Mouse (Mus musculus) yolk sac, embryonic 10.5 days (tissue): ENCODE data around the gene Nr1i3.
"Not testable (repeated sequence)": the region's sequence is repeated elsewhere in the genome, so short reads cannot be mapped to it uniquely, and the experiment has no call there.

Experiments
- DNase-seq: peaks from one replicate; pipeline ENCODE4 v3.0.0-alpha.2; 2017; ENCODE audit warnings: low spot score

Nr1i3 gene

GRCm38 (mm10) chr1:171230215-171230614, 16.4 kb downstream of the Nr1i3 start:
- no peak for DNase-seq

DNA sequence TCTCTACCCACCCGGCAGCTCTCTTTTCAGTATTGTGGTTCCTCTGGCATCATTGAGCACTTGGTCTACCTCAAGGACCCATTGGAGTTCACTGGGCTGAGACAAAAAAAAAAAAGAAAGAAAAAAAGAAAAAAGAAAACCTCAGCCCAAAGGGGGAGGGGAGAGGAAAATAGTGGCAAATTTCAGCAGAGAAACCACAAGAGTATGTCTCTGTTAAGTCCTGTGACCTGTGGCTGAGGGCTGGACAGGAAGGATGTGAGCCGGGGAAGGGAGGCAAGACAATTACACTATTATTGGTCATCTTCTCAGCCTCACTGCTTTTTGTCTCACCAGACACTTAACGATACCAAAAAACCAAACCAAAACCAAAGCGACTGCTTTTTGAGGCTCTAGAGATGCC, 18.1 kb downstream of the Nr1i3 start:
- no peak for DNase-seq

DNA sequence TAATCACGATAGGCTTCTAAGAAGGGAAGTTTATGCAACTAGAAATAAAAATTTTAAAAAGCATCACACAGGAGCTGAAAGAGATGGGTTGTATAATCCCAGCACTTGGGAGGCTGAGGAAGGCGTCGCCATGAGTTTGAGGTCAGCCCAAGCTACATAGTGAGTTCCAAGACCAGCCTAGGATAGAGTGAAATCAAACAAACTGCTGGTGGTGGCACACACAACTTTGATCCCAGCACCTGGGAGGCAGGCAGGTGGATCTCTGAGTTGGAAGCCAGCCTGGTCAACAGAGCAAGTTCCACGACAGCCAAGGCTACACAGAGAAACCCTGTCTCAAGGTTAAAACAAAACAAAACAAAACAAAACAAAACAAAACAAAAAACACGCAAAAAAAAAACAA, 18.6 kb downstream of the Nr1i3 start:
- no peak for DNase-seq

- no peak for DNase-seq
Measured at GRCm38 (mm10) chr1:171232800-171233730, 19.3 kb downstream of the Nr1i3 start.

GRCm38 (mm10) chr1:171234126-171234525, 20.4 kb downstream of the Nr1i3 start, which contains the start of gene Fcer1g:
Gene Fcer1g (minus strand): TSS chr1:171234365.
- DNase-seq = no peak

GRCm38 (mm10) chr1:171234538-171234937, 20.8 kb downstream of the Nr1i3 start:
- no peak for DNase-seq

DNA sequence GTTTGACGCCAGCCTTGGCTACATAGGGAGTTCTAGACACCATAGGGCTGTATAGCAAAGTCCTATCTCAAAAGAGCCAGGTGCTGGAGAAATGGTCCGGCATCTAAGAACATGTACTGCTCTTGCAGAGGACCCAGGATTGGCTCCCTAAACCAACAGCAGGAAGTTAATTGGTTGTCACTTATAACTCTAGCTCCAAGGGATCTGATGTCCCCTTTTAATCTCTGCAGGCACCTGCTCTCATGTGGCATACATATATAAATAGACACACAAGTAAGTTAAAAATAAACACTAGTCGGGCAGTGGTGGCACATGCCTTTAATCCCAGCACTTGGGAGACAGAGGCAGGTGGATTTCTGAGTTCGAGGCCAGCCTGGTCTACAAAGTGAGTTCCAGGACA, 22.0 kb downstream of the Nr1i3 start:
- DNase-seq = no peak

DNA sequence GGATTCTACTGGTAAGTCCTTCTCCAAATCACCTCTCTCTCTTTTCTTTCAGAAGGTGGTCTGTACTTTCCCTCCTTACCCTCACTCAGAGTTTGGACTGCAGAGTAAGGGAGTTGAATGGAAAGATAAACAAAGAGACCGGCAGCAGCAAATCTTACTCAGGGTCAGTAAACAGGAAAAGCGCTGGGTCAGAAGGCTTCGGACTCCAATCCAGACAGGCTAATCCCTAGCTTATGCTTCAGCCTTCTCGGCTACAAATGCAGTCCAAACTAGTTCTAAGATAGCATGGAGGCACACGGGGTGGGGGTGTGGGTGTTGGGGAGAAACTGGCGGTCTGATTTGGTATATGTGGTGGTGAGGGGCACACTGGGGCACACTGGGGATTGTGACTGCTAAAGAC, 23.7 kb downstream of the Nr1i3 start:
- DNase-seq = peak; percentile 85

GRCm38 (mm10) chr1:171238463-171238862, 24.7 kb downstream of the Nr1i3 start:
- peak; percentile 77 for DNase-seq

DNA sequence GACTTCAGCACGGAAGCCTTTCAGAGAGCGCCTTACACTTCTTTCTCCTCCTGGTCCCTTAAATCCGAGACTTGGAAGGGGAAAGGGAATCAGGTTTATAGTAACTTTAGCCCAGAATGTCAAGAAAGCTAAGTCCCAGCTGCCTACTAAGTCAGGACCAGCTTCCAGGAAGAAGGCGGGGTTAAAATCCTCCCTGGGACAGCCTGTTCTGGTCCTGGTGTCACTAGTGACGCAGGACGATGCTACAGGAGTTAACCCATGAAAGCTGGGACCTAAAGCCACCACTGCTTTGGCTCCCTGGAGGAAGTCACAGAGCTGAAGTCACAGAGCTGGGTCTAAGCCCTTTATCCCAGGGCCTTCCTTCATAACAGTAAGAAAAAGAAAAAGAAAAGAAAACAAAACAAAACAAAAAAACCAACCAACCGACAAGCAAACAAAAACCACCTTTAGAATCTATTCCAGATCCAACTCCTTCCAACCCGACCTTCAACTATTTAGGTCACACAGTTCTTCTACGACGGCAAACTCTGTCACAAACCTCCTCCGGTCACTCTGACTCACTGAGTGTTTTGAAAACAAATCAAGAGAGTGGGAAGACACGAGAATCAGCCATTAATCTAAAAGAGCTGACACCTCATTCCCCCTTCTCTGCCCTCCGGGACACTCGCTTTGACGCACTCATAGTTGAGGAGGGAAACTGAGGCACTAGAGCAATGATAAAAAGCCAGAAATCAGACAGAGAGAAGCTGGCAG, 26.4 kb downstream of the Nr1i3 start:
- no peak for DNase-seq

- no peak for DNase-seq
Measured at GRCm38 (mm10) chr1:171240911-171241310, 27.1 kb downstream of the Nr1i3 start.

GRCm38 (mm10) chr1:171241952-171242351, 28.2 kb downstream of the Nr1i3 start:
- not testable (repeated sequence) for DNase-seq

GRCm38 (mm10) chr1:171245353-171245752, 31.6 kb downstream of the Nr1i3 start:
- no peak for DNase-seq

GRCm38 (mm10) chr1:171246709-171247452, 33.1 kb downstream of the Nr1i3 start:
- DNase-seq = peak; percentile 97

DNA sequence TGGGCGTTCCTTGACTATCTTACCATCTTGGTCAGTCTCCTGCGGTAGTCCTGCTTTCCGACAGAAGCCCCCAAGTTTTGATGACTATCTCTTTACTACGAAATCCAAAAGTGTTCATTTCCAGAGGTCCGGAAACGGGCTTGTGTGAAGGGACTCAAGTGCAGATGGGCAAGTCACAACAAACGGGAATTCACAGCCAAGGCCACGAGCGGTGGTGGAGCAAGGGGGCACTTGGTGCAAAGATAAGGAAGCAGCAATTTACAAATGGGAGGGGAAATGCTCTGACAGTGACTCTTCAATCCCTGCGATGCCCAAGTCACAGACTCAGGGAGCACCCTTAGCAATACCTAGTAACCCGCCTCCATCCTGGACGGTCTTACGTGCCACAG, 33.7 kb downstream of the Nr1i3 start:
- DNase-seq = no peak

GRCm38 (mm10) chr1:171247916-171248315, 34.1 kb downstream of the Nr1i3 start:
- DNase-seq = no peak

DNA sequence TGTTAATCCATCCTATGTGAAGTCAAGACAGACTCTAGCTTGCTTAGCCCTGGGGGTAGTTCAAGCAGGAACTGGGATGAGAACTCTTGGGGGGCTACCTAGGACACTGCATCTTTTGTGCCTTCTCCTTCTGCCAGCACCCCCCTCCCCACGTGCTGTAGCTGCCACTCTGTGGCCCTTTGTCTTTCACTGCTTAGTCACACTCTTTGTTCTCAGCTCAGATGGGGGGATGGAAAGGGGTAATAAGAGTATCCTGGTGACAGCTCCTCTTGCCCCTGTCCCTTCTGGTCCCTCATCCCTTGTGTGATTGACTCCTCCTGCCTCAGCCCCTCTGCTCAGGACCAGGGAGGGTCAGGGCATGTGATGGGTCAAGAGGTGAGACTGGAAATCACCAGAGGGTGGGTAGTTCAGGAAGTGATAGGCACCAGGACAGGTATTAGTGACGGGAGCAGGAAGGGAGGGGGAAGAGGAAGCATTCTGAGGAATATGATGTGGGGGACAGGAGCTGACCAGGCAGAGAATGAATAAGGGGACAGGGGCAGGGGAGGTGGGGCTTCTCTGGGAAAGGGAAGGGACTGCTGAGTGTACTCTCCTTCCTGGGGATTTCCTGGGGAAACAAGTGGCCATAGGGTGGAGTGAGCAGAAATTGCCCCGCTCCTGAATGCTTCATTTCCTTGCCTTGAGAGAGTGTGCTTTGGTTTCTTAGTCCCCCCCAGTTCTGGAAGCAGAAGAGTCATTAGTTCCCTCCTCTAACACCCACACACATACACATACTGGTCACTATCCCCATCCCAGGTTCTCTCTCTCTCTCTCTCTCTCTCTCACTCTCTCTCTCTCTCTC, 34.8 kb downstream of the Nr1i3 start:
- DNase-seq = no peak

DNA sequence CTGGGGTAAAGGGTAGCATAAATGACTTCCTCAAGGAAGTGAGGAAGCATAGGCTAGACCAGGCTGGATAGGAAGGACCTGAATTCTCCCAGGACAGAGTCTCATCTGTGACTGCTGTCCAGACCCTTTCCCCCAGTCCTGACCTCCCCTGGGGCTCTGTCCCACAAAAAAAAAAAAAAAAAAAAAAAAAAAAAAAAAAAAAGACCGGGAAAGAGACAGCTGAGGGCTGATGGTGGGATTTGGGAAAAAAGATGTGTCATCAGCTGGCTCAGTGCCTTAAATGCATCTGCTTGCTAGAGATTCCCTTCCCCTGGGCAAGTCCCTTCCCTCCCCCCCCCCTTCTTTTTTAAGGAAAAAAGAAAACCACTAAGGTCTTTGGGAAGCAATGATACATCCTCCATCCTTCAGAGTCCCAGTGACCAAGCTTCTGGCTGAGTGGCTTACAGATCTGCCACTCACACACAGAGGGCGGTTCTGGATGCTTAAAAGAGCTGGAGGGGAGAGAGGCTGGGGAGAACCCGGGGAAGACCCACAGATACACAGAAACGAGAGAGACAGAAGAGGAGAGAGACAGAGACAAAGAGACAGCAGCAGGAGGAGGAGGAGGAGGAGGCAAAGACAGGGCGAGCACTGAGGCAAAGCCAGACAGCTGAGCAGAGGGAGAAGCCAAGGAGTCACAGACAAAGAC, 36.3 kb downstream of the Nr1i3 start, which contains the start of gene Adamts4:
Gene Adamts4 (plus strand): TSS at position 509 of the 688 bp plus-strand sequence.
- DNase-seq = no peak

DNA sequence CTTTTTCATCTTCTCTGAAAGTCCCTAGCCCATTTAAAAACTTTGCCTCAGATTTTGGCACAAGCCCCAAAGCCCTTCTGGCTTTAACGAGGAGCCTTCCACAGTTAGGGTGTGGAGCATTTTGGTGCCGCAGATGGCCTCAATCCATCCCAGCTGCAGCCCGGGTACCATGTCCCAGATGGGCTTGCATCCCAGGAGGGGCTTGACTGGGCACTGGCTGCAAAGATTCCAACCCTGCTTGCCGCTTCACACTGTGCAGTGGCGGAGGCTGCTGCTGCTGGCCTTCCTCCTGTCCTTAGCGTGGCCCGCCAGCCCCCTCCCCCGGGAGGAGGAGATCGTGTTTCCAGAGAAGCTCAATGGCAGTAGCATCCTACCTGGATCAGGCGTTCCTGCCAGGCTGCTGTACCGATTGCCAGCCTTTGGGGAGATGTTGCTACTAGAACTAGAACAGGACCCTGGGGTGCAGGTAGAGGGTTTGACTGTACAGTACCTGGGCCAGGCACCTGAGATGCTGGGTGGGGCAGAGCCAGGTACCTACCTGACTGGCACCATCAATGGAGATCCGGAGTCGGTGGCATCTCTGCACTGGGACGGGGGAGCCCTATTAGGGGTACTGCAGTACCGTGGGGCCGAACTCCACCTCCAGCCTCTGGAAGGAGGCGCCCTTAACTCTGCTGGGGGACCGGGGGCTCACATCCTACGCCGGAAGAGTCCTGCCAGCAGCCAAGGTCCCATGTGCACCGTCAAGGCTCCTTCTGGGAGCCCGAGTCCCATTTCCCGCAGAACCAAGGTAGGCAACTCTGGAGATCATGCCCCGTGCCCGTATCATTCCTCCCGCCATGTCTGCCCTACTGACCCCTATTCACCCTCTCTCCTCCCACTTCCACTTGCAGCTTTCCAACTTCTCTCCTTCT, 37.2 kb downstream of the Nr1i3 start, which contains the start of gene Ndufs2:
Gene Ndufs2 (minus strand): TSS at position 709 of the 914 bp plus-strand sequence.
- no peak for DNase-seq
